Mouse (Mus musculus): Measurements from ENCODE around the gene Rnf220.

The Rnf220 gene

DNA sequence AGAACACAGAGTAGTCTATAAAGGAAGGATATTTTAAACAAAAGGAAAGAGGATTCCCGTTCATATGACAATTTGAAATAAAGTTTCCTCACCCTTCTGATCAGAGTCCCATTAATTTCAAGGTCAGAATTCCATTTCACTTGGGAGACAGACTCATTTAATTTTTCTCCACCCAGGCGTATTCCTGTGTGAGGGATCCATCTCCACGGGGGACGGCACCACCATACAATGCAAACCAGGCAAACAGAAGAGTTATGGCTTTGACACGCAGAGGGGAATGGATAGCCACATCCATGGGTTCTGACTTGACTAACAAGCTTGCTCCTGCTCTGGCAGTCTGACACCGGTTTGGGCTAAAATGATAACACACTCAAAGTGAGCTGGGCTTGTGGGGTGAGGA, 9.4 kb downstream of the Rnf220 start:
- no peak for DNase-seq (ENCODE audit: low read depth)

DNA sequence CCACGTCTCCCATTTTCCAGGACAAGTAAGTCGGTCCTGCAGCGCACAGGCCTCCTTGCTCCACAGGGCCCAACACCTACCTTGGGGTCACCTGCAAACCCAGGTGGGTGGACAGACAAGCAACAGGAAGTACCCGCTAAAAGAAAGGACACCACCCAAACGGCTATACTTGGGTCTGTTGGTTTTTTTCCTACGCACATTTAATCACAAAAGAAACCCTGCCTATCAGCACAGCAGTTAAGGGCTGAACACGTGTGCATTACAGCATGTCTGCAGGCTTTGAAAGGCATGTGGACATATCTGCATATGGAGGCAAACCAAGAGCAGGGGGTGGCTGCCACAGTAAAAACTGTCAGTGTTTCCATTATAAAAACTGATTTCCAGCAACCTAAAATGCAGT, 10.7 kb downstream of the Rnf220 start:
- no peak for DNase-seq (ENCODE audit: low read depth)

DNA sequence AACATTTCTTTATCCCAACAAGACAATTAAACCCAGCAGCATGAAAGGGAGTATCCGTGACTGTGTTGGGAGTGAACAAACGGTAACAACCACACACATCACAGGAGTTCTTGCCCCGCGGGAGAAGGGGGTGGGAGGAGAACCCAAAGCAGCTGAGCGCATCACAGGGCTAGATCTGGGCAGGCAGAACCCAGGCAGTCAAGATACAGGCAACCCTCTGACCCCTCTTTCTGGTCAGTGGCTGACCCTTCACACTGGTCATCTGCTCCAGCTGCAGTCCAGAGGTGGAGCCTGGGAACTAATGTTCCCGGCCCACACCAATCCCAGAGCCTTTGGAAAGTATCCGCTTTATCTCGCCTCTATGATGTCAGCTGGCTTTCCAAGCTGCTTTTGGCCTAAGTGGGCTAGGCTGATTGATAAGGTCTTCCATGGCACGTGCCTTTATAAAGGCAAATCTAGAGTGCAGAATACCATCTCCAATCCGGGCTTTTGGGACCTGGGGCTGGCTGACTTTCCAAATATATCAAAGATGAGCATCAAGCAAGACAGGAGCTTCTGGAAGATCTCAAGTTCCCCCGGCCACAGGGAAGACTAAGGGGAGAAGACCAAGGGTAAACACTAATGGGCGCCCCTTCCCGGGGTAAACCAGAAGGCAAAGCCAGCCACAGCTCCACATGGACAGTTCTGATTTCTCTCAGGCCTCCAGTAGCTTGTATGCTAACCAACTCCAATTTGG, 11.6 kb downstream of the Rnf220 start:
- DNase-seq (ENCODE audit: low read depth), result no peak

DNA sequence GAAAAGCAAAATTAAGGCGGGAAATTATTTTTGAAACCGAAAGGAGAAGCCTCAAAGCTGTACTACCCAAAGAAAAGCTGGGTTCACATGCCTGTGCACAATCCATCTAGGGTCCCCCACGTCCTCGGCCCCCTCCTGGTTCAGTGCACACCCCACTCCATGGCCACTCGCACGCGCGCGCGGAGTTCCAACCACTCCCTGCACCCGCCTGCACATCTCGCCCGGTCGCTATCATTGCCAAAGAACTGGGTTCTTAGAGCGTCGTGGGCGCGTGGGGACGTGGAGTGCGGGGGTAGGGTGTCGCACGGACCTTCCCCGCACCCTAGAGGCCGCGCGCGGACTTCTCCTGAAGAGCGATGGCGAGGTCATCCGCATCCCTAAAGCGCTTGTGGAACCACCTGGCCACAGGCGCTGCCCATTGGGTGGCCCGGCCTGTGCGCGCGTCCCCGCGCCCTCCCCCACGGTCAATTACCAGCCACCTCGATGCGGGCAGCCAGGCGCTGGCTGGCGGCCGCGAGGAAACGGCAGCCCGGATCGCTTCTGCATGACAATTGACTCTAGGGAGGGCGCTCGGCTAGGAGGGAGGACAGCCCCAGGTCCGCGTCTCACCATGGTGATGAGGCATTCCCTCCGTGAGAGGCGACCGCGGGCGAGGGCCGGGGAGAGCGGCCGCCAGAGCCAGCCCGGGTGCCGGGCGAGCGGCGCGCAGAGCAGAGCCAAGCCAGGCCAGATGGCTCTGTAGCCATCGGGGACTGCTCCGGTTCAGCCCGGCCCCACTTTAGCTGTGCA, 12.4 kb downstream of the Rnf220 start:
- DNase-seq (ENCODE audit: low read depth), result no peak

DNA sequence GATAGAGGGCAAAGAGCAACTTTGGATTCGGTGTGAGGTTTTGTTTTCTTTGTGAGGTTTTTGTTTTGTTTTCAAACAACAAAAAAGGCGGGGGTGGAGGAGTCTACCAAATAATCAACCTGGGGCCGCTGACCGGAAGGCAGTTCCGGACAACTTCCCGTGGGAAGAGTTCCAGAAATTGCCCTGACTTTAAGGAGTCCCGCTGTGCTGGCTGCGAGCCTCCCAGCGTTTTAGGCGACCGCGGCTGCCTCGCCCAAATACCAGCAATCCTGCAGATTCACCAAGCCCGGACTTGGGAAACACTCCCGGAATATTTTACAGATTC, 13.0 kb downstream of the Rnf220 start:
- no peak for DNase-seq (ENCODE audit: low read depth)

DNA sequence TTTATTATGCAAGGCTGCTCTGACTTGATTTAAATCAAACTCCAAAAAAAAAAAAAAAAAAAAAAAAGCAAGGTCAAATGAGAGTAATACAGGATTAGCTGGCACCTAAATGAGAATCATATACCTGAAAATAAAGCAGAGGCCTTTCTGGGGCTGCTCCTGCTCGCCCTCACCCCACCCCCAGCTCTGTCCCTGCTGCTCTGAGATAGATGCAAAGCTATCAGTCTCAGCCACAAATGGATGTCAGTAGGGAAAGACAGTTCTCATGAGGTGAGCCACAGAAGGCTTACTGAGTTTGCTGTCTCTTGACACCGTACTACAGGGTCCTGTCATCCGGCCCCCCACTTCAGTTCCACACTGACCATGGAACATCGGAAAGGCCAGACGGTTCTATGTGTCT, 14.7 kb downstream of the Rnf220 start:
- DNase-seq (ENCODE audit: low read depth), result no peak

DNA sequence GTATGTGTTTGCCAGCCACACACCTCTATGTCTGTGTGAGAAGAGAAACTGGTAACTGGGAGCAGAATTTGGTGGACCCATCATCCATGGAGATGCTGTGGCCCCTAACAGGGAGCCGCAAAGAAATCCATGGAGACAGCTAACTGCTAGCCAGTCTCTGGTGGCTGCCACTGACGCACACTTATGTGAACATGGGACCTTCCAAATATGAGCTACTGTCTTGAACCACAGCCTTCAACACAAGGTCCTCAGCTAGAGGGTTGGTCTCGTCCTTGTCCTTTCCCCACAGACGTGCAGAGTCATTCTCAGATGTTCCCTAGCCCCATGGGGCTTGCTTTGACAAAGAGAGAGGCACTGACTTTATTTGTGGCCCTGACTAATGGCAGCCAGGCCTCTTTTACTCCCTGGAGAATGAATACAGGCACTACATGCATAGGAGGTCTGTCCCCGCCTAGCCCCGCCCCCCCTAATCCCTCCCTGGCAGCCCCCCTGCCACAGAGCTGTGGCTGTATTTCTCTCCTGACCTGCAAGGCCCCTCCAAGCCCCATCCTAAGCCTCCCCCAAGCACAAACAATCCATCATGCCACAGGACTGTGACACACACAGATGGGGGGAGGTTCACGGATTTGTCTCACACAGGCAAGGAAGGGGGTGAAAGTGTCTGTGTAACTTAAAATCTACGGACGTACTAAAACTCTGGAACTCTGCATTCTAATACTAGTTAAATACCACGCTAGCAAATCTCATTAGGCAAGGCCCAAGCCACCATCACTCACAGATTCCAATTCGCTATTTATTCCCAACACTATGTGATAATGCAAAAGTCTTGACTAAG, 16.0 kb downstream of the Rnf220 start:
- DNase-seq (ENCODE audit: low read depth), result peak; percentile 27

DNA sequence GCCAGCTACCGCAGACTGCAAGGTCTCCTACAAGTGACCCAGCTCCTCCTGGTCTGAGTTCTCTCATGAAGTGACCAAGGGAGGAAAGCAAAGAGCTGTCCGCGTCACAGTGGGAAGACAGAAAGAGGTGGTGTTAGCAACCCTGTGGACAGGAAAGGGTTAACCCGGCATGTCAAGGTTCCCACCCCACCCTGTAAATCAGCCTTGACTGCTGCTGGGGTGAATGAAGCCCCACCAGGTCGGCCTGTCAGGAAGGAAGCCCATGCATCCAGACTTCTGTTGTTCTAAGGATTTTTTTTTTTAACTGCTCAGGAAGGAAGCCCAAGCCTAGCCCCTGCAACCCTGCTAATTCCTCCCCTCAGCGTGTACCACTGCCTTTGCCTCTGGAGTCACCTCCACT, 16.9 kb downstream of the Rnf220 start:
- peak; percentile 93 for DNase-seq (ENCODE audit: low read depth)

DNA sequence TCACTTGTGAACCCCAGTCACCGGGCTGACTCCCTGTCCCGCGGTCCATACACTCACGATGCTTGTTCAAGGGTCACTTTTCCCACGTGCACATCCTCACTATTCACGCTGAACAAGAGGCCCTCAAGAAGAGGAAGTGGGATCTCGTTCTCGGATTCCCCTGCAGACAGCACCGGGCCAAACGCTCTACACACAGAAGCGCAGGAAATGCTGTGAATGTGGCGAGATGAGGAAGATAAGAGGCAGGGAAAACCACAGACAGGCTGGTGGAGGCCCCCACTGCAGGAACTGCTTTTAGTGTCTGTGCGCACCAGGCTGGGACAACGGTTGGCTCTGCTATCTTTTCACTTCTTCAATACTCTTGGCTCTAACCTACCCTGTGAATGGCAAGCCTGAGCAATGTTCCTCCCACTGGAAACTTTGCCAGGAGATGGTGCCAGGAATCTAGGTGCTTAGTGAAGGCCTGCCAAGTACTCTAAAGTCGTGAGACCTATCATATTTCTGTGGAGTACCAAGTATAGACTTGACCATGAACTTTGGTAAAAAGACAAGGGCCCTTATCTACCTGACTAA, 18.7 kb downstream of the Rnf220 start:
- DNase-seq (ENCODE audit: low read depth), result peak; percentile 97

DNA sequence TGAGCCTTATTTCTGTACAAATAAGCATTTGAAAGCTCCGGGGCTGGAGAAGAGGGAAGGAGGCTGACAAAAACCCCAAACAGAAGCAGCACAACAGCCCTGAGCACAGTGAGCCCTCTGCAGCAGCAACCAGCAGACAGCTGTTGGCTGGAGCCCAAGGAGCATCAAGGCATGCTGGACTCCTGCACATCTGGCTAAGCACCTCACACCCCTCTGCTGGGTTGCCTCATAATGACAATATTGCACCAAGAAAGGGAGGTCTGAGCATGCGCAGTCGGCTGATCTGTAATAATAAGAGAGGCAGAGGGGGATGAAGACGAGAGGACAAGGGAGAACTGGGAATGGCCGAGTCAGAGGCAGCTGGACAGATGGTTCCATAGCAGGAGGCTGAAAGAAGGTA, 19.5 kb downstream of the Rnf220 start:
- peak; percentile 90 for DNase-seq (ENCODE audit: low read depth)

DNA sequence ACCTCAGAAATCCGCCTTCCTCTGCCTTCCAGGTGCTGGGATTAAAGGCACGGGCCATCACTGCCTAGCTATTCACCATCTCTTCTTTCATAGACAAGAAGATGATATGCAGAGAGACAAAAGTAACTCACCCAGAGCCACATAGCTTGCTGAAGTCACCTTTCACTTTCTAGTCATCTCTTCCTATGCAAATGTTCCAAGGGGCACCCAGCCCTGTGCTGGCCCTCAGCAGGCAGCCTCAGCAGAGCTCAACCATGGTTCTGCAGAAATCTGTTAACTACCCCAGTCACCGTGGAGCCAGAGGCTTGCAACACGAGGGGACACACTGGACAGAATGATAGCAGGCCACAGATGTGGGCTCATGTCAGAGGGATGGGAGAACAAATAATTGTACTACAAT, 20.1 kb downstream of the Rnf220 start:
- DNase-seq (ENCODE audit: low read depth), result no peak

DNA sequence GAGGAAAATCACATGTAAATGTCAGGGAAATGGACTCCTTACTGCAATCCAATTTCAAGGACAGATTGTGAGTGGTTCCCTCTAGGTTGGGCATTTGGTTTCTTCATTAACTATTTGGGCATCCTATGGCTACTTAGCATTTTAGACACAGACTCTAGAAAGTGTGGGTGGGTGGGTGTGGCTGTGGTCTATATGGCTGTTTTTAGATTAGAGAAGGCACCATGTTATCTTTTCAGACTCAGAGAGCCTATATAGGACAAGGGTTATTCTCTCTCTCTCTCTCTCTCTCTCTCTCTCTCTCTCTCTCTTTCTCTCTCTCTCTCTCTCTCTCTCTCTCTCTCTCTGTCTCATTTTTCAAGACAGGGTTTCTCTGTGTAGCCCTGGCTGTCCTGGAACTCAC, 20.5 kb downstream of the Rnf220 start:
- DNase-seq (ENCODE audit: low read depth), result no peak

DNA sequence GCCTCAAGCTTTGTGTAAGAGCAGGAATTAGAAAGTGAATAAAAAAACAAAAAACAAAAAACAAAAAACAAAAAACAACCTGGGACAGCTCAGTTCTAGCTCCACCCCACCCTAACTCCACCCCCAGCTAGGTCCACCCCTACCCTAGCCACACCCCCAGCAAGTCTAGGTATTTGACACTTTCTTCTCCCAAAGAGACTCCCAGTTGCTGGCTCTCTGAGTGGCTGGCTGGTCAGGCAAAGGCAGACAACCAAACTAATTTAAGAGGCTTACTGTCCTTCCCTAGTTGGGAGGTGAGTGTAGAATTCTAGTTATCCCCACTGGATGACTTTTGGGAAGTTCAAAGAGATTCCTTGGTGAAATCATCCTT, 22.9 kb downstream of the Rnf220 start:
- DNase-seq (ENCODE audit: low read depth), result peak; percentile 85

DNA sequence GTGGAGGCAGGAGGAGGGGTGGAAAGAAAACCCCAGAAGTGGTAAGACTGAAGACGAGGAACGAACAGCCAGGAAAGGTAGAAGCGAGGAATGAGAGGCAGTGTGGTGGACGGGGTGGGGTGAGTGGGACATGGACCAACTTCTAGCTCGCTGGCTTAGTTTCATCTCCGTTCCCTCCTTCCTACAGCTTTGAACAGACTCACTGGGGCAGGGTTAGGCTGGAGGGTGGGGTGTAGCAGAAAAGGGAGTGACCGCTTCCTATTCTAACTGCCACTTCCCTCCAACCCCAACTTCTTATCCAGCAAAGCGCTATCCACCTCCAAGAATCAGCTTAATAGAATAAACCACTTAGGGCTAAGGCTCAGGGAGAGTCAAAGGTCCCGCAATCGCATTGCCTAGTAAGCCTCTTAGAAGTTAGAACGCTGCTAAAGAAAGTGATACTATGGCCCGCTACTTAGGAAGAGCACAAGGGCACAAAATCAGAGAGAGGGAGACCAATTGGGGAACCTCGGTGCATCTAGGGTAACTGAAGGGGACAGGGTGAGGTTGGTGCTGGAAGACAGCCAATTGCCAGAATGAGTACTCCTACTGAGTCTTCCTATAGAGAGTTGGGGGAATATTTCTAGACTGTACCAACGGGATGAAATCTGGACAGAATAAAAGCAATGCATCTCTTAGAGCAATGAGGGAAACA, 23.4 kb downstream of the Rnf220 start:
- peak; percentile 90 for DNase-seq (ENCODE audit: low read depth)

DNA sequence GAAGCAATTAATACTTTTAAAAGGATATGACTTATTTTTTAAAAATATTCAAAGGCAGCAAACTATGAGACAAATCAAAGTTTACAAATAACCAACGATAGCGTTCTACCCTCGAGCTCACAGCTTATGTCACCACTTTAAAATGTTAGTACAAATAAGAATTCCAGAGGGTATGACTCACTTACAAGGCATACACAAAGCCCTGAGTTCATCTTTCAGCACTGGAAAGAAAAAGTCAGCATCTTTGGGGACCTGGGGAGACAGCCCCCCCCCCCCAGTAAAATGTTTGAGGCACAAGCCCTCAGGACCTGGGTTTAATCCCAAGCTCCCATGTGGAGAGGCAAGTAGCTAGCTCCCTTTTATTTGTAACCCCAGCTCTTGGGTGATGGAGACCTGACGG, 27.4 kb downstream of the Rnf220 start:
- DNase-seq (ENCODE audit: low read depth), result no peak

DNA sequence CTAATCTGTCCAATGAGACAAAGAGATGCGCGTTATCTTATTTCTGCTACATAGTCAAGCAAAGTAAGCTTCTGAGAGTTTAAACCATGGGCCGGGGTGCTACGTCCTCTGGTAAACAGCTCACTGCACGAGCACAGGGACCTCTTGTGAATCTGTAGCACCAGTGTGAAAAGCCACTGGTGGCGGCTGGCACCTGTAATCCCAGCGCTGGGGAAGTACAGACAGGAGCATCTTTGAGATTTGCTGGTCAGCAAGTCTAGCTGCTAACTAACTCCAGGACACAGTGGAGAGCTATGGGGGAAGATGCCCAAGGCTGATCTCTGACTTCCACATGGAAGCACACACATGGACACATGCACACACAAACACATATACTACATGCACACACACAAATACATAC, 28.9 kb downstream of the Rnf220 start:
- DNase-seq (ENCODE audit: low read depth), result no peak

DNA sequence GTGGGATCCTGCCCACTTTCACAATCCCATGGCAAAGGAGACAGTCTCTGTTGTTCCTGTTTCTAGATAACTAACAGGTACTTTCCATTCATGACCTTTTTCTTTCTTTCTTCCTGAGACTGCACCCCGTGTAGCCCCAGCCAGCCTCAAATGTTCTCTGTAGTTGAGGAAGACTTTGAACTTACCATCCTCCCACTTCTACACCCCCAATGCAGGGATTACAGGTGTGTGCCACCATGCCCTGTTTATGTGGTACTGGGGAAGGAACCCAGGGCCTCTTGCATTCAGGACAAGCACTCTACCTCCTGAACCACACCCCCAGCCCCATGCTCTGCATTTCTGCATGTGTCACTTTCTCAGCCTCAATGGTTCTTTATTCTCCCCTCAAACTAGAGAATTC, 47.7 kb downstream of the Rnf220 start:
- no peak for DNase-seq (ENCODE audit: low read depth)

DNA sequence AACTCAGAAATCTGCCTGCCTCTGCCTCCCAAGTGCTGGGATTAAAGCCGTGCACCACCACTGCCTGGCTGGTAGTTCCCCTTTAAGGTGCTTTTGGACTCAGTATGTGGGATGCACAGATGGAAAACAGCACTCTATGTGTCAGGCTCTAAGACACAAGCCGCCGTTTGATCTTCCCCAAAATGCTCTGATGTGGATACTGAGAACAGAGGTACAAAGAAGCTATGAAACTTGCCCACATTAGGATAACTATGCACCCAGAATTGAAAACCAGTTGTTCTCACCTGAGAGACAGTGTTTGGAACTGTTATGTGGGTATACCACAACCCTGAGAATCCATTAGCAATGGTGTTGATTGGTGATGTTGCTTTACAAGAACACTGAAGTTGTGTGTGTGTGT, 48.9 kb downstream of the Rnf220 start:
- no peak for DNase-seq (ENCODE audit: low read depth)

DNA sequence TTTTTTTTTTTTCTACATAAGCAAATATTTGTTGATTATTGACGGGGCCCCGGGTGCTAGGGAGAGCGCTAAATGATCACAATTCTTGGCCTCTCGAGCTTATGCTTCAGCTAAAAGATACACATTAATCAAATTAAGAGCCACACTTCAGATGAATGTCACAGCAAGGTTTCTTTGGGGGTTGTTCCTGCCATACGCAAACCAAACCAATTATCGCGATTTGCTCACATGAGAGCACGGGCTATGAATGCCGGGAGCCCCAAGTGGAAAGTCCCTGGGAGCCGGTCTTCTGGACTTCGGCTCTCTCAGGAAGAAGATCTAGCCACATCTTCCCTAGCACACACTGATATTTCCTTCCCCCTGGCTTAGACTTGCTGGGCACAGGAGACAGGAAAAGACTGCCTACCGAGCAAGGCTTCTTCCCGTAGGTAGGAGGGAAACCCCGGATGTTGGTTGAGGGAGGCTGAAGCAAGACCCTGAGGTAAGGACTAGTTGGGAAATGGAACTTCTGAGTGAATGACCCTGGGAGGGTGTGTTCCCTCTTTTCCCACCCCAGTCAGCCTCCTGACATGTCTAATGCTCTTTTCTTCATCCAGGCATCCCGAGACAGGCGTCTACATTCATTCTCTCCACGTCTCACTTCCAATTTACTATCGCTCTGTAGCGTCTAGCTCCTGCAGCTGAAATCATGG, 51.2 kb downstream of the Rnf220 start:
- DNase-seq (ENCODE audit: low read depth), result no peak

DNA sequence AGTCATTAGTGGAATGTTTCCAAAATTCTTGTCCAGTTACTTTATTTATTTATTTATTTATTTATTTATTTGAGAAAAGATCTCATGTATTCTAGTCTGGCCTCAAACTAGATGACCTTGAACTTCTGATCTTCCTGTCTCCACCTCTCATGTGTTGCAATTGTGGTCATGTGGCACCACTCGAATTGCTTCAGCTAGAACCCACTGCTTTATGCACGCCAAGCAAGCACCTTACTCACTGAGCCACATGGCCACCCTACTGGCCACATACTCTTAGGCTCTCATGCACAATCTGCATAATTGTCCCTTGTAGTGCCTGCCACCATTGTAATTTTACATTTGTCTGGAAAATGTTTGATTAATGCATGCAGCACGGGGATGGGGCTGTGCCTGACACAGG, 57.9 kb downstream of the Rnf220 start:
- DNase-seq (ENCODE audit: low read depth), result peak; percentile 77

DNA sequence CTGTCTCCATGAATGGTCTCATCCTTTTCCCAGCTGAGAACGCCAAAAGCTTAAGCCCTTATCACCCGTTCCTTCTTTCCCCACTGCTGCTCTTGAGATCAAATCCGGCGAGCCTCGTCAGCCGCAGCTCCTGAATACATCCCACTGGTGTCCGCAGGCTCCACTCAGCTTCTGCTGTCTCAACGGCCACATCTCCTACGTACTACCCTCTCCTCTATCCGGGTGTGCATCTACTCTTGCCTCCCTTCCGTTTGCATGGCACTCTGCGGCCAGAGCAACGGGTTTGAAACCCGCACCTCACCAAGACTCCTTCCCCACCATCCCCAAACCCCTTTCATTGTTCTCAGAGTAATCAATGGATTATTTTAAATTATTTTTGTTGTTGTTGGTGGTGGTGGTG, 58.8 kb downstream of the Rnf220 start:
- DNase-seq (ENCODE audit: low read depth), result no peak

All from 416B (cell line).